Mouse (Mus musculus): ENCODE data around the gene Uty.

The Uty gene

GRCm38 (mm10) chrY:1245426-1245863 is at the start of gene Uty:
Uty (minus strand) TSS chrY:1245759.
- no peak for DNase-seq (ENCODE audit: low spot score)

GRCm38 (mm10) chrY:1293708-1294107 is 48.1 kb upstream of the Uty start:
- DNase-seq (ENCODE audit: low spot score), result no peak

DNA sequence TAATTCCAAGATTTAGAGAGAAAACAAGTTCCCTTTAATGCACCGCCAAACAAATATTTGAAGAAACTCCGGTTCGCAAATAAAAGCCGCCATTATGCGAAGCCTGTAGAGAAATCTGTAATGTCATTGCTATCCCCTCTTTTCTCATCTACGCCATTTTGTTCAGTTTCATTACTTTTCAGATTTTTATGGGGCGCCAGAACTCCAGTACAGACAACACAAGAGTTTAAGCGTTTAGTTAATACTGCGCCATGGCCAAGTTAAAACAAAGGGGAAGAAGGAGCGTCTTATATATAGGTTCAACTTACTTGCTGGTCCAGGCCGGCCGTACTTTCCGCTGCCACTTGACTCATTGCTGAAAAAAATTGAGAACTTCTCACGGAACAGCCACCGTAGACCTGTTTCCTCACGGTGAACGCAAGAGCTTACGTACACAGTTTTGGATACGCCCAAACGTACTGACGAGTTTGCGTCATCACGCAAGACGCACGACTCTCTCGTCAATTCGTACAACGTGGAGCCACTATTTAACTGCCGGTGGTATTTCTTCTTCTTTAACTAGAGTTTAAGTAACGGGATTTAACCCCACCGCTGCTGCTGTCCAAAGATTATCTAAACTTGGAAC is 40.7 kb upstream of the Uty start, which contains the start of gene Ddx3y:
TSS of gene Ddx3y (minus strand) at position 459 of the 625 bp plus-strand sequence.
- no peak for DNase-seq (ENCODE audit: low spot score)

DNA sequence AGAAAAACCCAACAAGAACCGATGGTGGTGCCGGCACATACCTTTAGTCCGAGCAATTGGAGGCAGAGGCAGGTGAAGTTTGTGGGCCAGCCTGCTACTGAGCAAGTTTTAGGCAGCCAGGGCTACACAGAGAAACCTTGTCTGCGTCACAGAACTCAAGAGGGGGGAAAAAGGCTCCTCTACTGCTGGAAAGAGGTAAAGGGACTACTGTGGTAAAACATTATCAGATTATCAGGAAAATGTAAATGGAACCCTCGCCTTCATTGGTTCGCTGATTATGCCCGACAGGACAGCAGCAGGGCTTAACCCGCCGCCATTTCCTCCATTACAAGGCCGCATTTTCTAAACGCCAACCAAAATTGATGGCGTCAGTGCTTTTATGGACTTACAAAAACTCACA is 40.2 kb upstream of the Uty start:
- DNase-seq (ENCODE audit: low spot score), result no peak

GRCm38 (mm10) chrY:1246117-1246516 is 558 bp upstream of the Uty start:
- no peak for DNase-seq (ENCODE audit: low spot score)

GRCm38 (mm10) chrY:1244940-1245339 is 619 bp downstream of the Uty start:
- DNase-seq (ENCODE audit: low spot score), result no peak

DNA sequence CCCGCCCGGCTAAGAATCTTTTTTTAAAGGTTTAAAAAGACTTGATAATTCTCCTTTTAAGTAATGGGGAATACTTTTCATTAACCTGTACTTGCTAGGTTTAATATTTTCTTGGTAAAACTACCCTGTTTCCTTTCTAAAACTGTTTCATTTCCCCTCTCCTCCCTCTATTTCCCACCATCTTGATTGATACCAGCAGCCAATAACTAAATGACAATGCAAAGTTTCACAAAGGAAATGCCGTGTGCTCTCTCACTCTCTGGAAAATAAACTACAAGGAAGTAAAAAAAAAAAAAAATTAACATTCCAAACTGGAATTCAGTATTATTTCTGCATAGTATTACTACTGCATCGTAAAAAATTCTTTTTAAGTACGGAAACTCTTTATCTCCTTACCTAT is 1.1 kb downstream of the Uty start:
- no peak for DNase-seq (ENCODE audit: low spot score)

DNA sequence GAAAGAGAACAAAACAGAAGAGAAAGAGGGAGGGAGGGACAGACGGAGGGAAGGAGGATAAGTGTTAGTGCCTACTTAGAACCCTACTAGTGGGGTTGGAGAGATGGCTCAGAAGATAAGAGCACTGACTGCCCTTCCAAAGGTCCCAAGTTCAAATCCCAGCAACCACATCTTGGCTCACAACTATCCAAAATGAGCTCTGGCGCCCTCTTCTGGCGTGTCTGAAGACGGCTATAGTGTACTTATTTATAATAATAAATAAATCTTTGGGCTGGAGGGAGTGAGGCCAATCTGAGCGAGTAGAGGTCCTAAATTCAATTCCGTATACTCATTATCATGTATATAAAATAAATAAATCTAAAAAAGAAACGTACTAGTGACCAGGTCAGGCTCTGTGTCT is 25.6 kb downstream of the Uty start:
- DNase-seq (ENCODE audit: low spot score), result no peak

DNA sequence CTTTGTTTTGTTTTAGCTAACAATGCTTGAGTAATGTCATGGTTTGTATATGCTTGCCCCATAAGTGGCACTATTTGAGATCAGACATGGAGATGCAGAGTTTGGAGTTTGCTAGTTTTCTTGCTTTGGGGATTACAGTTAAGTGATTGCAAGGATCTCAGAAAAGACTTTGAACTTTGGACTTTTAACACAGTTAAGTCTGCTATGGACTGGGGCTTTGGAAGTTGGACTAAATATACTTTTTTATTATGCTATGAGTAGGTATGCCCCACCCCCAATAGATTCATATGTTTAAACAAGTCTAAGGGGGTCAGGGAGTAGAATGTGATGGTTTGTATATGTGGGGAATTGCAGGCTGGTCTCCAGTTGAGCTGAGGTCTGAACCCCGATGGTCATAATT is 67.1 kb downstream of the Uty start:
- DNase-seq (ENCODE audit: low spot score), result no peak

GRCm38 (mm10) chrY:1163054-1163453 is 82.5 kb downstream of the Uty start:
- DNase-seq (ENCODE audit: low spot score), result no peak

- DNase-seq (ENCODE audit: low spot score), result no peak
Observed at GRCm38 (mm10) chrY:1116153-1116552, 129.4 kb downstream of the Uty start.

DNA sequence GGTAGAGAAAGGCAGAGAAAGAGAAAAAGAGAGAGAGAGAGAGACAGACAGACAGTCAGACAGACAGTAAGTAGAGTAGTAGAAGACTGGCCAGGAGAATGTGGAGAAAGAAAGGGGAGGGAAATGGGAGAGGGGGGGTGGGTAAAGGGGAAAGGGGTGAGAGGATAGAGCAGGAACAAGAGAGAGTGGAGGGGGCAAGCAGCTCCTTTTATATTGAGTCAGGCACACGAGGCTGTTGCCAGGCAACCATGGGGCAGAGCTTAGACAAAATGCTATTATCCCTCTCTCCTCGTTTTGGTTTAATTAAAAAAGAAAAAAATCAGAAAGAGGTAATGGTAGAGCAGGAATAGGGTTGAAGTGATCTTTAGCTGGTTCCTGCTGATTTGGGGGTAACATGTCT is 131.5 kb downstream of the Uty start:
- DNase-seq (ENCODE audit: low spot score), result no peak
